Mouse (Mus musculus): Measurements from ENCODE around the gene Agpat1. TPM values are rescaled to one million over a fixed set of nuclear protein-coding genes. Genes with fewer than 3 reads are reported as not detected.

Gene Agpat1
- polyA plus RNA-seq, 1 experiment from 2014 or later = 49.3 TPM

- H3K9ac ChIP-seq = peak overlapping the region; percentile 91
- H3K9me3 ChIP-seq = no peaks in the 10 kb centered on the region
- peaks cover 62% of the 10 kb centered on the region for H3K4me1 ChIP-seq
- H3K36me3 ChIP-seq = peaks cover 14% of the 10 kb centered on the region; the same call in 1 of the 2 replicates
- ATAC-seq (ENCODE audit: insufficient read depth, low FRiP score, low read depth) = no peak
- H3K27me3 ChIP-seq (replicated peaks) = no peaks in the 10 kb centered on the region
- WGBS = 37% methylated on average over 33 of the region's 34 CpGs
- peak overlapping the region; percentile 87 for H3K4me2 ChIP-seq
- peak overlapping the region; percentile 71 for H3K4me3 ChIP-seq (replicated peaks)
- H3K27ac ChIP-seq = peak overlapping the region; percentile 96
These were observed 10.1 kb upstream of the Agpat1 start for GRCm38 (mm10) chr17:34593752-34594525.

- Histone ChIP-seq H3K36me3 (peaks cover 20% of the 10 kb centered on the region), H3K4me1 (peaks cover 41% of the 10 kb centered on the region), H3K9me3 (no peaks in the 10 kb centered on the region), H3K4me2 (no peak overlapping the region), H3K9ac (no peak overlapping the region), H3K27me3 (replicated peaks) (no peaks in the 10 kb centered on the region), H3K4me3 (replicated peaks) (no peak overlapping the region), H3K27ac (no peak overlapping the region)
- WGBS = 63% methylated on average over 8 of the region's 8 CpGs
- no peak for ATAC-seq (ENCODE audit: insufficient read depth, low FRiP score, low read depth)
These were observed 8.0 kb upstream of the Agpat1 start for GRCm38 (mm10) chr17:34596098-34596497.

GRCm38 (mm10) chr17:34597566-34598095 lies 6.4 kb upstream of the Agpat1 start, which contains the start of gene Ager:
Ager (plus strand) TSS chr17:34597862.
- Histone ChIP-seq H3K27ac (peak within 1 kb of the TSS; percentile 31; the same call in 1 of the 2 replicates), H3K9me3 (no peaks in the 10 kb centered on the region), H3K9ac (0 out of 2 replicates have a peak within 1 kb of the TSS, but pooled peaks have one; percentile 6), H3K27me3 (replicated peaks) (no peaks in the 10 kb centered on the region), H3K4me2 (no peak within 1 kb of the TSS), H3K4me1 (peaks cover 44% of the 10 kb centered on the region), H3K4me3 (replicated peaks) (no peak within 1 kb of the TSS), H3K36me3 (peaks cover 26% of the 10 kb centered on the region)
- no peak for ATAC-seq (ENCODE audit: insufficient read depth, low FRiP score, low read depth)
- 14% methylated on average over 6 of the region's 6 CpGs for WGBS

GRCm38 (mm10) chr17:34599891-34600290 lies 4.2 kb upstream of the Agpat1 start:
- Histone ChIP-seq H3K9ac (no peak overlapping the region), H3K27ac (no peak overlapping the region), H3K4me3 (replicated peaks) (no peak overlapping the region), H3K4me1 (peaks cover 42% of the 10 kb centered on the region), H3K36me3 (peaks cover 20% of the 10 kb centered on the region), H3K4me2 (no peak overlapping the region), H3K27me3 (replicated peaks) (no peaks in the 10 kb centered on the region), H3K9me3 (no peaks in the 10 kb centered on the region)
- WGBS = 72% methylated on average over 9 of the region's 9 CpGs
- ATAC-seq (ENCODE audit: insufficient read depth, low FRiP score, low read depth) = no peak

- Histone ChIP-seq H3K4me3 (replicated peaks) (no peak overlapping the region), H3K4me2 (peak overlapping the region; percentile 88; the same call in 1 of the 2 replicates), H3K27ac (no peak overlapping the region), H3K9ac (no peak overlapping the region), H3K4me1 (peaks cover 40% of the 10 kb centered on the region), H3K9me3 (no peaks in the 10 kb centered on the region), H3K27me3 (replicated peaks) (no peaks in the 10 kb centered on the region), H3K36me3 (peaks cover 12% of the 10 kb centered on the region)
- 83% methylated on average over 12 of the region's 12 CpGs for WGBS
- no peak for ATAC-seq (ENCODE audit: insufficient read depth, low FRiP score, low read depth)
These were observed 2.3 kb upstream of the Agpat1 start for GRCm38 (mm10) chr17:34601796-34602195.

GRCm38 (mm10) chr17:34603375-34604060 lies 544 bp upstream of the Agpat1 start, which contains the start of gene Rnf5:
Rnf5 (minus strand) TSS chr17:34603690.
- Histone ChIP-seq H3K27me3 (replicated peaks) (no peaks in the 10 kb centered on the region), H3K9ac (peak within 1 kb of the TSS; percentile 67), H3K4me2 (peak within 1 kb of the TSS; percentile 88), H3K27ac (peak within 1 kb of the TSS; percentile 91), H3K4me1 (peaks cover 42% of the 10 kb centered on the region), H3K36me3 (peaks cover 15% of the 10 kb centered on the region), H3K9me3 (no peaks in the 10 kb centered on the region), H3K4me3 (replicated peaks) (peak within 1 kb of the TSS; percentile 80)
- WGBS = under 1% methylated on average over 30 of the region's 30 CpGs
- peak; percentile 95 for ATAC-seq (ENCODE audit: insufficient read depth, low FRiP score, low read depth)

GRCm38 (mm10) chr17:34604511-34605237 lies 612 bp downstream of the Agpat1 start:
- WGBS = 15% methylated on average over 24 of the region's 24 CpGs
- H3K27ac ChIP-seq = peak overlapping the region; percentile 91
- no peaks in the 10 kb centered on the region for H3K9me3 ChIP-seq
- no peak for ATAC-seq (ENCODE audit: insufficient read depth, low FRiP score, low read depth)
- peak overlapping the region; percentile 80 for H3K4me3 ChIP-seq (replicated peaks)
- H3K4me2 ChIP-seq = peak overlapping the region; percentile 85
- H3K27me3 ChIP-seq (replicated peaks) = no peaks in the 10 kb centered on the region
- H3K4me1 ChIP-seq = peaks cover 42% of the 10 kb centered on the region
- peaks cover 15% of the 10 kb centered on the region for H3K36me3 ChIP-seq
- H3K9ac ChIP-seq = peak overlapping the region; percentile 13; the same call in 1 of the 2 replicates

- H3K27me3 ChIP-seq (replicated peaks) = no peaks in the 10 kb centered on the region
- H3K36me3 ChIP-seq = peaks cover 13% of the 10 kb centered on the region
- under 1% methylated on average over 25 of the region's 30 CpGs for WGBS
- ATAC-seq (ENCODE audit: insufficient read depth, low FRiP score, low read depth) = peak; percentile 32
- H3K4me1 ChIP-seq = peaks cover 42% of the 10 kb centered on the region
- H3K9ac ChIP-seq = peak overlapping the region; percentile 89
- H3K4me3 ChIP-seq (replicated peaks) = peak overlapping the region; percentile 80
- peak overlapping the region; percentile 85 for H3K4me2 ChIP-seq
- H3K27ac ChIP-seq = peak overlapping the region; percentile 91
- H3K9me3 ChIP-seq = no peaks in the 10 kb centered on the region
These were observed 1.5 kb downstream of the Agpat1 start for GRCm38 (mm10) chr17:34605609-34606008.

- no peak for ATAC-seq (ENCODE audit: insufficient read depth, low FRiP score, low read depth)
- H3K9ac ChIP-seq = peak overlapping the region; percentile 89
- 11% methylated on average over 32 of the region's 32 CpGs for WGBS
- H3K27ac ChIP-seq = peak overlapping the region; percentile 84
- no peaks in the 10 kb centered on the region for H3K9me3 ChIP-seq
- peaks cover 18% of the 10 kb centered on the region for H3K36me3 ChIP-seq
- peaks cover 42% of the 10 kb centered on the region for H3K4me1 ChIP-seq
- peak overlapping the region; percentile 85 for H3K4me2 ChIP-seq
- peak overlapping the region; percentile 80 for H3K4me3 ChIP-seq (replicated peaks)
- H3K27me3 ChIP-seq (replicated peaks) = no peaks in the 10 kb centered on the region
These were observed 2.4 kb downstream of the Agpat1 start for GRCm38 (mm10) chr17:34606186-34607039.

- H3K4me2 ChIP-seq = no peak overlapping the region
- peaks cover 26% of the 10 kb centered on the region for H3K36me3 ChIP-seq
- H3K4me3 ChIP-seq (replicated peaks) = no peak overlapping the region
- ATAC-seq (ENCODE audit: insufficient read depth, low FRiP score, low read depth) = no peak
- no peaks in the 10 kb centered on the region for H3K27me3 ChIP-seq (replicated peaks)
- no peak overlapping the region for H3K9ac ChIP-seq
- H3K27ac ChIP-seq = no peak overlapping the region
- peaks cover 30% of the 10 kb centered on the region for H3K4me1 ChIP-seq
- 78% methylated on average over 7 of the region's 7 CpGs for WGBS
- H3K9me3 ChIP-seq = no peaks in the 10 kb centered on the region
These were observed 3.9 kb downstream of the Agpat1 start for GRCm38 (mm10) chr17:34607997-34608396.

- Histone ChIP-seq H3K4me3 (replicated peaks) (no peak overlapping the region), H3K9ac (no peak overlapping the region), H3K27me3 (replicated peaks) (no peaks in the 10 kb centered on the region), H3K36me3 (peaks cover 34% of the 10 kb centered on the region), H3K4me1 (peaks cover 20% of the 10 kb centered on the region), H3K27ac (no peak overlapping the region), H3K9me3 (no peaks in the 10 kb centered on the region), H3K4me2 (no peak overlapping the region)
- no peak for ATAC-seq (ENCODE audit: insufficient read depth, low FRiP score, low read depth)
- 87% methylated on average over 8 of the region's 8 CpGs for WGBS
These were observed 7.0 kb downstream of the Agpat1 start for GRCm38 (mm10) chr17:34611050-34611449.
